Mouse (Mus musculus) mouse embryonic stem cell (cell line): ENCODE measurements around the gene Elmo2.

ENCODE experiments used
- in situ Hi-C, 2 experiments: fragments of 300-500 bp; cut with MboI; formaldehyde crosslinking; loops; 1 replicate in 1 of 2; 3 replicates in 1 of 2; pipeline ENCODE4 v1.14.3; 2019 to 2020; ENCODE audit warnings: low sequenced_read_pairs in 2 of 2, low pct_unique_long_range_greater_than_20kb in 1 of 2, mixed read lengths in 1 of 2; ENCODE audit not compliant: unreplicated experiment in 1 of 2

Gene Elmo2

DNA sequence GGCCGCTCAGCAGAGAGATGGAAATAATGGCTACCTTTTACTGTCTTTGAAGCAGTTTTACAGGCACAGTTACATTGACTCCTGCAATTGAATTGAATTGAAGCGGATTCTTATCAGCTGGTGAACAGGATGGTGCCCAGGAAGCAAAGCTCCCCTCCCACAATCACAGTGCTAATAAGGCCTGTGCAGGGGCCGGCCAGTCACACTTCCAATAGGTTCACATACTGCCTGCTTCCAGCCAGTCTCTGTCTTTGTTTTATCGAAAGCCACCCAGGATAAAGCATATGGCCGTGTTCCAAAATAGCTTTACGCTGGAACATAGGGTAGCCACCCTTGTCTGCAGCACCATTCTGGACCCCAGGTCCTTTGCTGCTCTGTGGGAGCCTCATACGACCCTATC lies 1.1 kb upstream of the Elmo2 start:
- in situ Hi-C loops = no loop called here

DNA sequence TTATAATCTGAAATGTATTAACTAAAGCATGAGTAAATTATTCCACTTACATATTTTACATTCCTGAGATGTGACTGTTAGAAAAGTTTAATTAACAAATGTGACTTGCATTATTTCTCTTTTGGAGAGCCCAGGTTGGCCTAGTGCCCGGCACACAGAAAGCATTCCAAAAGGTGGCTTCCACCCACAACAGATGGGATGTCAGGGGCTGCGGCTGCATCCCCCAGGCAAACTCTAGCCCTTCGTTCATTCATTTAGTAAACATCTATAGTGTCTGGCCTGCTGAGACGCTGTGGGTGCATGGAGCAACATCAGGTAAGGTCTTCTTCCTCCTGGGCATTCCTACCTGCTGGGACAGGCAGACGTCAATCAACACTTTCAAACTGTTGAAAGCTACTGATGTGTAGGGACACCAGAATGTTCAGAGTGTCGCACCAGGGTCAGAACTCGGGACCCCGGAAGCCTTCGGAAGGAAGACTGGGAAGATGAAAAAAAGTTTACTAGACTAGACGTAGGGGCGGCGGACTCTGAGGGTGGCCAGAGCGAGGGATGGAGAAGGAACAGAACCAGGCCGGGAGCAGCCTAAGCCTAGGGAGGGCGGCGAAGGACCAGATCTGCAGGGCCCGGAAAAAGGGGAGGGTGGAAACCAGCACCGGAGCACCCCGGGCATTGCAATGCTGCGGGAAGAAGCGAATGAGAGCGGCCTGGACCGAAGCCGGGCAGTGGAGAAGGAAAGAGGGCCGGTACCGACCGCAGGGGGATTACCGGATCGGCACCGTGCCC lies 567 bp downstream of the Elmo2 start:
- in situ Hi-C loops = no loop called here

DNA sequence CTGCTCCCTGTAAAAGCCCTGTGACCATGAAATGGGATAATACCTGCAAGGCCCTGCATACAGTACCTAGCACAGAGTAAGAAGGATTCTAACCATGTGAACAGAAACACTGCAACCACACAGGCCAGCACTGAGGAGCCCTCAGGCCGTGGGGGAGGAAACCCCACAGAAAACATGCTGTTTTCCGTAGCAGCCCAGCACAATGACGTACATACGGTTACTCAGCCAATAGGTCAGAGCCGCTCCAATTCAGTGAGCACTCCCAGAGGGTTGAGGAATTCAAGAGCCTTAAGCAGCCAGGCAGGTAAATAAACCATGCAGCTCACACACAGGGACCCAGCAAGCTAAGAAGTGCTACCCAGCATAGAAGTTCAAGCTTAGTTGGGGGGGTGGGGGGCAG lies 2.4 kb downstream of the Elmo2 start:
- in situ Hi-C loops = no loop called here

DNA sequence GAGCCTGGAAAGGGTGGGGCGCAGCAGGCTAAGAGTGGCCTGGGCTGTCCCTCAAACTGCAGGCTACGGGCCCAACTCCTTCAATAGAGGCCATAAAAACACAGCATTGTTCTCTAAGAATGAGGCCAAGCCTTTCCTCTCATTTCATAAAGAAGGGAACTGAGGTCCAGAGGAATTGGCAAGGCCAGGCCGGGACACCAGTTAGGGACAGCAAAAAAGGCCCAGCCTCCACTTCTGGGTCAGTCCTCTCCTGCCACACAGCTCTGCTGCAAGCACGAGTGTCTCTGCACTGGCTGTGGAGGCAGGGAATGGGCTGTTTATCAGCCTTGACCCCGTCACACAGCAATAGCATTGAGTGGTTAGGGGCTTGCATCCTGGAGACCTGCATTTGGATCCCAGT lies 2.8 kb downstream of the Elmo2 start:
- in situ Hi-C loops = no loop called here

DNA sequence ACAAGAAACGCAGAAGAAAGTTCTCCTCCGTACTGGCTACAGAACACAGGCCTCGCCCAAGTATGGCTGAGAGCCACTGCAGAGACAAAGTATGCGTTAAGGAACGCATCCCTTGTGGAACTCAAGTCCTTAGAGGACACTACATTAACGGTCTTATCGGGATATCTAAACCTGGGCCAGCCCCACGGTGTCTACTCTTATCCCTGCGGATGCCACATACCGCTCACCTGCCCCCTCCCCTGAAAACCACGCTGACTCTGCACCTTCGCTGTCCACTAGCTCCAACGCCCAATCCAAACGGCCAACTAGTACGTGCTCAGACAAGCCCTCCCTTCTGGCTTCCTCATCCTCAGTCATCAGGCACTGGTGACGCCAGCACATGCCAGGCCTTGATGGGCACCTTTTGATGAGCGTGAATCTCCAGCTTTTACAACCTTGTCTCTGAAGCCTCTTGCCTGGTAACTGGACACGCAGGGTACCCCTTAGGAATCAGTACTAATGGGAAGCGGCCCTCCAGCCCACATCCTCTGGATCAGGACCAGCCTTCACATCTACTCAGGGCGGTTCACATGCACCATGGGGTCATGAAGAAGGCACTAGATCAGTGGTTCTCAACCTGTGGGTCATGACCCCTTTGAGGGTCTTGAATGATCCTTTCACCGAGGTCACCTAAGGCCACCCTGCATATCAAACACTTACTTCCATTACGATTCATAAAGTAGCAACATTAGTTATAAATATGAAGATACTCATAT lies 4.1 kb downstream of the Elmo2 start:
- in situ Hi-C loops = no loop called here

DNA sequence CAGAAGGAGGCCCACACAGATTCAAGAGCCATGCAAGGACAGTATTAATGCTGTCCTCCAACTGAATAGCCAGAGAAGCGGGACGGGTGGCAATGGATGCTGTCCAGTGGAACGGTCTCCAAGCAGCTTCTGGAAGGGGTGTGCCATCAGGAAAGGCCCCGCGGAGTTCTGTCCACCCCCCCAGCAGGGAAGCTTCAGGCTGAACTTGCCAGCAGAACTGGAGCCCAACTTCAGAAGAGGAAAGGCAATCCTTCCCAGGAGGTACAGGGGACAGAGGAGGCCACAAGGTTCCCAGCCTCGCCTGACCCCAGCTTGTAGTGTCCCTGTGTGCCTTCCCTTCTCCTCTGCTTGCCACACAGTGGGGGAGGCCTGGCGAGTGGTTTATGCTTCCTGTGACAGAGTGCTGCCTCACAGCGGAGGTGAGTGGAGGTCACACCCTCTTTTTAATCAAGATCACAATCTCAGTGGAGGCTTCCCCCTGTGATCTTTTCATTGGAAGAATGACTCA lies 4.8 kb downstream of the Elmo2 start:
- in situ Hi-C loops = no loop called here

DNA sequence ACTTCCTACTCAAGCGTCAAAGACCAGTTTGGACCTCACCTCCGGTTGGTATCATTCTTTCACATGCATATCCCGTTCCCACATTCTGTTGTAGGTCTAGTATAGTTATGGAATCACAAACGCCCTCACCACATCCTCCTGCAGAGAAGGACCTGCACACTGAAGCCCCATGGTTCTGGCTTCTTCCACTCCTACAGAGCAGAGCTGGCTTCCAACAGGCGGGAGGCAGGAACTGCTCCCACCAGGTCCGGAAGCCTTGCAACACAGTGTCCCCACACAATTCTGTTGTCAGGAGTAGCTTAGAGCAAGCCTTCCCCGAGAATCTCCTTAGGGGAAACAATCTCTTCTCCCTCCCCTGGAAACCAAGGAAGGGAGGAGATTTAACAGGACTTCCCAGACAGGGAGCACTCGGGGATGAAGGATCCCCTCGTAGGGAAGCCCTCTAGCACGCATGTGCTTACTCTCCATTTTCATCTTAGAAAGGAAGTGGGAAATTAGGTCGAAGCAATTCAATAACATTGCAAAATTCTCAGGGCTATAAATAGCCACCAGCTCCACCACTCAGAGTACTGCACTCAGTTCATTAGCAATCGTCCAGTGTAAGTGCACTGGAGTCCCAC lies 5.6 kb downstream of the Elmo2 start:
- in situ Hi-C loops = no loop called here

DNA sequence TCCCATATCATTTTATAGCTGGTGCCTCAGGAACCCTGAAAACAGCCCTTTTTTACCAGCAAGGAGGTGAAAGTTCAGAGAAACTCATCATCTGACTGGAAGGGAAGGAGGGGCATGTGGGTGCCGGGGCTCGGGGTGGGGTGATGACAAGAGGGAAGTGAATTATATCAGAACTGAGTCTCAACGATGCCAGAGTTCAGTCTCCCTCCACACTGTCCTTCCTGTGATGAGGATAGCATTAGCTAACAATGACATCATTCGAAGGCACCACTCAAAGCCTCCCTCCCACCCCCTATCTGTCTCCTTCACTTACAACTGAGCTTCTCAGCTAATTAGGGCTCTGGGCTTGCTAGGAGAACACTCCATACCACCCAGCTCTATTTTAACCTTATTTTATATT lies 6.8 kb downstream of the Elmo2 start:
- in situ Hi-C loops = no loop called here

DNA sequence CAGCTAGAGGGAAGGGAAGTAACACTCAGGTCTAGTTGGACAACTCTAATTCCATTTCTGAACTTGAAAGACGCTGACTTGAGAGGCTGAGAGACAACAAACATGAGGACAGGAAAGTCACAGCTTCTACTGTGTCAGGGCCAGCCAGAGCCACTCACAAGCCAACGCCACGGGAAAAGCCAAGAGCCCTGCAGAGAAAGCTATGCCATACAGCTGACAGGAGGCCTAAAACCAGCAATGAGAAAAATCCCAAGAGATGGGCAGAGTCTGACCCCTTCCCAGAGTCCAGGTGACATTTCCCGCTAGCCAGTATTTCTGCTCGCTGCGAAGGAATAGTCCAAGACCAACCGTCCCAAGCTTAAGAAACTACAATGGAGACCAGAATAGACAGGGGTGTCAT lies 7.3 kb downstream of the Elmo2 start:
- in situ Hi-C loops = no loop called here

DNA sequence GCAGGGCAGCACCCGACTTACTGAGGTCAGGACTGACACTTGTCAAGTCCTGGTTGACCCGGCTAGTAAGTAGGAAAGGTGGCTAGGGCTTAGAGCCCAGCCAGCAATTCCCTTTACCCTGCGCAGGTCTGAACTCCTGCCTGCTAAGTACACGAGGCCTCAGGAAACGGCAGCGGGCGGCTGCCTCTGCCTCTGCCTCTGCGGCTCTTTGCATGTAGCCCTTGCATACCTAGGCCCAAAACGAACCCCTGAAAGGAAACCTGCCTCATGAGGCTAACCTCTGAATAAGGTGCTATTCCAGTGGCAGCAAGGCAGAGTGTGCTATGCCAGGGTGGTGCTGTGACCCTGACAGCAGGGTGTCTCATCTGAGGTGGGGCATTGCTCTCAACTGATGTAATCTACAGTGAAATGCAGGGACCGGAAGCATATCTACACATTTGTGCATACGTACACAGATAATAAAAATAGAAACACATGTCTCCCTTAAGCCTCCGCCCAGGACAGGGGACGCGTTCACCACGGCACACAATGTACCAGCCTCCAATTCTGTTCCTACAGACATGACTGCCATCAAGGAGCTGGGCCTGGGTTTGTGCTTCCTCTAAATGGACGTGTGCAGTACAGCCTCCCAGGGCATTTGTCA lies 8.5 kb downstream of the Elmo2 start:
- in situ Hi-C loops = no loop called here

DNA sequence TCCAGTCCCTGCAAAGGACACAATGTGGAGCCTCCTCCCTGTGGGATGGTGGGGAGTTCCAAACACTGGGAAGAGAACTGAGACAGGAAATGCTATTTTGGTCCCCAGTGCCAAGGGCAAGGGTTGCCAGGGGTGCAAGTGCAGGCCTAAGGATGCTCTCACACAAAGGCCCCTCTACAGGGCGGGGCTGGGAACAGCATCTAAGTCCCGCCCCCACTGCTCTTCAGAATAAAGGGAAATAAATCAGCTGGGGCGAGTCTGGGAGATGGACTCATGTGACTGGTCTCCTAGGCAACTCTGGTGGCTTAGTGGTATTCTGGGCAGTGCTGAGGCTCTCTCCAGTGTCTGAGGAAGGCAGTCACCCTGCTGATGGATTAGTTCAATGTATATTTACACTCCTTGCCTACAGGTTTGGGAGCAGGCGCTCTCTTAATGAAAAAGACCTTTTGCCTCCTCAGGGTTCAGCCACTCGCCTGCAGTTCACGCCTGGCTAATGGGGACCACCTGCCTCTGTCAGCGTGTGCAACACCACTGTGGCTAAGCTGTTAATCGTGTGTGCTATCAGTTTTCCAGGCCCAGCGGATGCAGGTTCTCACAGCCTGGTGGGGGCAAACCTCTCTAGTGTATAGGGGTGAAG lies 9.3 kb downstream of the Elmo2 start:
- in situ Hi-C loops = no loop called here

DNA sequence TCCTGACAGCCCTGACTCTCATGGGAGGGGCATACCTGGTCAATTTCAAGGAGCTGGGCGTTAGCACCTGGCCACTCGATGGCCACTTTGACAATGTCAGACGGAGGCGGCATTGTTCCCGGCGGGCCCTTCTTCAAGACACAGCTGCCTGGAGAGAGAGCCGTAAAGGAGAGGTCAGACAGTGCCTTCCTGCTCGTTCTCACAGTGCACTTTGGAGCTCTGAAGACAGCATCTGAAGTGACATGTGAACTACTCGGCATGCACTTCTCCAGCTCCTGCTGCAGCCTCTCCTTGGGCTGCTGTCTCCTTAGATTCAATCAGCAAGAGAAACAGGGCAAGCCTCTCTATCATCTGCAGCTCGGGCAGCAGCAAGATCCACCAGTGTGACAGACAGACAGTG lies 10.1 kb downstream of the Elmo2 start:
- in situ Hi-C loops = no loop called here

DNA sequence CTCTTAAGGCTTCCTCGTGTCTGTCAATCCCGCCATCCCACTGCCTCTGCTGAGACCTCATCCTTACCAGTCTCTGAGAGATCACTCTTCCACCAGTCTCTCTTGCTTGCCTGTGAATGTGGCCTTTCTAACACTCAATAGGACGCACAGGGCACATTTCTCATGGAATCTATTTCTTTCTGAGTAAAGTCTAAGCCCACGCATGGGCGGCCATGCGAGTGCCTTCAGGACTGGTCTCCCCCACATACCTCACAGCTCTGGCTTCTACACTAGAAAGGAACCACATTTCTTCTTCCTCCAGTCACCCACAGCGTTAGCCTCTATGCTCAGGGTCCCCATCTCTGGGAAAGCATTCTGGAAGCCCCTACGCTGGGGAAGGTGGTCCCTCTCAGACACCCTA lies 12.1 kb downstream of the Elmo2 start:
- in situ Hi-C loops = no loop called here

DNA sequence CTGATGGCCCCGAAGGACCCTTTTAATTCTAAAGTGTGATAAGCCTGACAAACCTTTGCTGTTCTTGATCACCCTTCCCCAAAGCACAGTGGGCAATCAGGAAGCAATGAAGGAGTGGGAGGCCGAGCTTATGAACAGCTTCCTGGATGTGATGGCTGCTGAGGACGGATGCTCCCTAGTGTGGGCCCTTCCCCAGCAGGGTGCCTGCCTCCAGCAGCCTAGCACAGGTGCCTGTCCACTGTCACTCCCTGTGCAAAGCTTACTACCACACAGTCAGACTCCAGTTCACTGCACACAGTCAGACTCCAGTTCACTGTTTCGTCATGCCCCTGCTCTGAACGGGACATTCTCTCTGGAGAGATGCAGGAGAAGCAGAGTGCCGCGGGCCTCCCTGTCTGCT lies 13.9 kb downstream of the Elmo2 start:
- in situ Hi-C loops = no loop called here

DNA sequence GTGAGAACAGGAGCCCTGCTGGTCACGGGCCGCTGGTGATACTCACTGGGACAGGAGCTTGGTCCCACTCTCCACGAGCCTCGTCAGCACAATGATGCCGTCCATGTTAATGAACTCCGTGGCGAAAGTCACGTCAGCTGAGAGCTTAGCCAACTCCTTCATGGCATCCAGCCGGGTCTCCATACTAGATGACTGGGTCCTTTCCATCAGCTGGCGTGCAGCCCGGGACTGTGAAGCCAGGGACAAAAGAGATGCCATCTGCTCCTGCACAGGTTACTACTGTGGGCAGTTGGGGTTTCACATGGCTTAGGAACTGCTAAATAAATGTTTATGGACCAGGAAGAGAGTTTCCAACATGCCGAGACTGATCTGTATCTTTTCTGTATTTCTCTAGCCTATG lies 14.7 kb downstream of the Elmo2 start:
- in situ Hi-C loops = no loop called here

DNA sequence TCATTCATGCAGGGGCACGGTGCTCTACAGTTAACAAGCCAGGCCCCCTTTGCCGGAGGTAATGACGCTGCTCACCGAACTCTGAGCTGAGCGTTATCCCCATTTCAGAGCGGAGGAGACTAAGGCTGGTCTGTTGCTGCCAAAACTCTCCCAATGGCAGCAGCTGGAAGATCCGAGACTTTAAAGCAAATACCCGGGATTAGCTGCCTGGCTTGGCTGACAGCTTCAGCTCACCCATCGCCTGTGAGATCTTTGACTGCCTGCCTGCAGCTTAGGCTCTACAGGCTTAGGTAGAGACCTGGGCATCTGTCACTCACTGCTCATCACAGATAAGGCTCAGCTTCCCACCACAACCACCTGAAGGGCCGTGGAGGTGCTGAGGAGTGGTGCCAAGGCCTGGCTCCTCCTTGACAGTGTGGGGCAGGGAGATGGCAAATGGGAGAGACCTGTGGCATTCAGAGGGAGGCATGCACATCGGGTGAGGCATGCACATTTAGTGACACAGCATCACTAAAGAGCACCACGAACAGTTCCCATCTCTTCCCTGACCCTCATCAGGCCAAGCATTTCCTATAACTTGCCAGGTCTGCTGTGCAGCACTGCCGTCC lies 15.4 kb downstream of the Elmo2 start:
- in situ Hi-C loops = no loop called here

DNA sequence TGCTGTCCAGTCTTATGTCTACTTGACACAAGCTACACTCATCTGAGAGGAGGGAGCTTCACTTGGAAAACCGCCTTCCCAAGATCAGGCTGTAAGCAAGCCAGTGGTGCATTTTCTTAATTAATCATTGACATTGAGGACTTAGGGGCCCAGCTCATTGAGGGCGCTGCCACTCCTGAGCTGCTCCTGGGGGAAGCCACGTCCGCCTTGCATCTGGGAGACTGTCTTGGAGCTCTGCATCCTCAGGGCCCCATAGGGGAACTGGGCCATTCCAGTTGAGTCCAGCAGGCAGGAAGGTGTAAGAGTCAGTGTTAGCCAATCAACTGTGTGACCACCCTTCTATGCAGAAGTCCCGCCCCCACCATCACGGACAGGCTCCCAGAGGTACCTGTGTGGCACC lies 18.5 kb downstream of the Elmo2 start:
- in situ Hi-C loops = no loop called here

DNA sequence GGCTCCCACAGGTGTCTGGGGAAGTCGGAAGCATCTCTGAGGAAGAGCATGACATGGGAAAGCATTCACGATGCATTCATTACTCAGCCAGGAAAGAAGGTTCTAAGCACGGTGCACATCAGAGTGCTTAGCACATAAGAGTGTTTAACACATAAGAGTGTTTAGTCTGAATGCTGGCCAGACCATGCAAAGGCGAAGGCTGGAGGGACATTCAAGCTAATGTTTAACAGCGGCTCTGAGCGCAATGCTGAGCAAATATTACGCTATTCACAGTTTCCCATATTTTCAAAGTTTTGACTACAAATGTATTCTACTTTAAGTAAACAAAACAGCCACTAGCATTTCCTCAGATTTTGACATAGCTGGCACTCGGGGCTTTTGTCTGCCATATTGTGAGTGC lies 20.8 kb downstream of the Elmo2 start:
- in situ Hi-C loops = no loop called here
